ENCODE assay signal across 8 mouse cellular contexts in genomic region chr7:3691919-3692318, GRCm38 (mm10). TPM values are rescaled to one million over a fixed set of nuclear protein-coding genes. Genes with fewer than 3 reads are reported as not detected.
DNase-seq lines count a peak whose midpoint lies in the region; ATAC-seq and TF ChIP-seq lines count a peak whose summit lies in the region.

No protein-coding gene starts in this region.

- H3K4me3 ChIP-seq in heart, embryonic 10.5 days, result peak overlapping the region; percentile 77
- H3K4me3 ChIP-seq in CH12.LX (replicated peaks in 1 of 3; ENCODE audit: low read depth in 2 of 3, low read length in 2 of 3, poor library complexity in 1 of 3) (peak overlapping the region; percentile 63 to 100 (median 77)), macrophage (ENCODE audit: inconsistent target) (peak overlapping the region; percentile 61)

- peaks cover 21% of the 10 kb centered on the region; the same call in 1 of the 2 replicates for H3K4me1 ChIP-seq in heart, embryonic 10.5 days
- H3K4me1 ChIP-seq in CH12.LX (ENCODE audit: control insufficient read depth in 1 of 2, insufficient read depth in 2 of 2), result peaks cover 0 to 23% of the 10 kb centered on the region in 2 experiments; a peak in 3 of 4 replicates

- DNase-seq in heart, embryonic 10.5 days (ENCODE audit: low spot score), result no peak
- no peak for DNase-seq in heart, adult 8-10 months (ENCODE audit: low spot score)
- peak; percentile 21 for DNase-seq in CH12.LX (ENCODE audit: extremely low read depth)
- no peak for DNase-seq in cerebellum, adult 9-10 months
- no peak for DNase-seq in left cerebral cortex, adult 18-20 months (ENCODE audit: low spot score in 2 of 2)
- no peak for DNase-seq in thymus, postnatal 36 days

- TF ChIP-seq EP300 in CH12.LX (IDR thresholded peaks at IDR 0.05; ENCODE audit: low read length), result no peak

- H3K36me3 ChIP-seq in heart, embryonic 10.5 days, result peaks cover 24% of the 10 kb centered on the region
- H3K36me3 ChIP-seq in CH12.LX (replicated peaks in 1 of 2; ENCODE audit: control insufficient read depth in 1 of 2, insufficient read depth in 1 of 2, low read length in 1 of 2) (peaks cover 8 to 44% of the 10 kb centered on the region in 2 experiments), macrophage (ENCODE audit: inconsistent target) (0 out of 2 replicates have a peak, but pooled peaks cover 6% of the 10 kb centered on the region)

- TF ChIP-seq RAD21 in CH12.LX (IDR thresholded peaks at IDR 0.05; ENCODE audit: low read depth, low read length), result no peak

- WGBS in heart, embryonic 10.5 days, result 28% methylated on average over 3 of the region's 3 CpGs
- 6% methylated on average over 3 of the region's 3 CpGs for WGBS in macrophage (ENCODE audit: missing documents)

- H3K27me3 ChIP-seq in heart, embryonic 10.5 days (ENCODE audit: insufficient read depth, poor library complexity, severe bottlenecking), result no peaks in the 10 kb centered on the region
- H3K27me3 ChIP-seq in CH12.LX (replicated peaks), result no peaks in the 10 kb centered on the region

- peak overlapping the region; percentile 85 for H3K4me2 ChIP-seq in CH12.LX (ENCODE audit: insufficient read depth, low read depth, poor library complexity, severe bottlenecking)

- no peak for TF ChIP-seq CTCF in CH12.LX (conservative IDR thresholded peaks at IDR 0.05 in 1 of 2, IDR thresholded peaks at IDR 0.05 in 1 of 2; ENCODE audit: low read depth in 2 of 2, low read length in 2 of 2)

- peak; percentile 9 for ATAC-seq in granulocyte monocyte progenitor cell, adult 5-6 weeks (replicated peaks; ENCODE audit: poor library complexity, severe bottlenecking)

- dilution Hi-C loops in CH12.LX (cut with MboI; ENCODE audit: extremely low pct_ligation_motif_present, extremely low pct_unique_long_range_greater_than_20kb, low sequenced_read_pairs), result no loop called here

- TF ChIP-seq POLR2A in CH12.LX (IDR thresholded peaks at IDR 0.05; ENCODE audit: low read depth, low read length), result no peak

- no peaks in the 10 kb centered on the region for H3K9me3 ChIP-seq in heart, embryonic 10.5 days
- H3K9me3 ChIP-seq in CH12.LX (replicated peaks; ENCODE audit: low read length), result no peaks in the 10 kb centered on the region

- H3K9ac ChIP-seq in CH12.LX (ENCODE audit: insufficient read depth, low read depth), result peak overlapping the region; percentile 93

- H3K27ac ChIP-seq in heart, embryonic 10.5 days, result peak overlapping the region; percentile 94
- no peak overlapping the region for H3K27ac ChIP-seq in CH12.LX (ENCODE audit: insufficient read depth, low read depth)
- 0 out of 2 replicates have a peak overlapping the region, but pooled peaks have one; percentile 4 for H3K27ac ChIP-seq in macrophage

- in situ Hi-C loops in CH12.LX (cut with MboI; ENCODE audit: low pct_ligation_motif_present, low pct_unique_long_range_greater_than_20kb, low sequenced_read_pairs), result no loop called here

- H3K79me2 ChIP-seq in CH12.LX (replicated peaks; ENCODE audit: control insufficient read depth, extremely low read depth, insufficient read depth, poor library complexity, severe bottlenecking) (peaks cover 13% of the 10 kb centered on the region), macrophage (ENCODE audit: inconsistent target) (peaks cover 23% of the 10 kb centered on the region)

TF ChIP-seq in CH12.LX, 34 proteins besides CTCF, POLR2A, EP300 and RAD21 (continues in another document):
- no peak for TF ChIP-seq USF1 (IDR thresholded peaks at IDR 0.05; ENCODE audit: low read depth, low read length)
- no peak for TF ChIP-seq UBTF (IDR thresholded peaks at IDR 0.05; ENCODE audit: low read depth, low read length)
- TF ChIP-seq ZMIZ1 (IDR thresholded peaks at IDR 0.05; ENCODE audit: low read depth, low read length), result no peak
- no peak for TF ChIP-seq RCOR1 (conservative IDR thresholded peaks at IDR 0.05; ENCODE audit: low read depth, low read length)
- no peak for TF ChIP-seq MAX (IDR thresholded peaks at IDR 0.05; ENCODE audit: low read length)
- TF ChIP-seq ETS1 (conservative IDR thresholded peaks at IDR 0.05; ENCODE audit: low read depth, low read length), result no peak
- TF ChIP-seq ZC3H11A (IDR thresholded peaks at IDR 0.05; ENCODE audit: low read depth, low read length), result no peak
- TF ChIP-seq SMC3 (IDR thresholded peaks at IDR 0.05; ENCODE audit: low read depth, low read length), result no peak
- no peak for TF ChIP-seq NRF1 (IDR thresholded peaks at IDR 0.05; ENCODE audit: low read depth, low read length)

RNA-seq across cellular contexts. Expression of gene Tsen34, which starts 0.7 kb away (rescaled TPM):
- polyA plus RNA-seq in heart, embryonic 10.5 days (2016; fragmentation: Nextera tagmentation; extraction: Ambion mirVana), result 221 and 268 TPM in 2 replicates
- total RNA-seq in heart, adult 8-10 months (2022), result 10 to 100 TPM; 65.3 to 88.1 (median 74.1) TPM
- total RNA-seq in CH12.LX (2012; rRNA removed) (39.0 and 40.2 TPM in 2 replicates), CH12.LX (2014; rRNA removed) (26.9 and 34.8 TPM in 2 replicates)
- polyA plus RNA-seq in CH12.LX (2012; ENCODE audit: insufficient read length, low read depth) (23.1 and 24.3 TPM in 2 replicates), macrophage (2018) (16.8 to 42.4 TPM (median 42.3 TPM) in 3 replicates)
- 21.2 and 28.7 TPM in 2 replicates for total RNA-seq in granulocyte monocyte progenitor cell, adult 5-6 weeks (2014; fragmentation: Nextera tagmentation)
- total RNA-seq in granulocyte monocyte progenitor cell, adult 5-6 weeks (2017), result 31.6 and 37.5 TPM in 2 replicates
- total RNA-seq in macrophage (2018; cell fraction: chromatin; rRNA removed), result 10 to 100 TPM in 24 of 26 experiments, 1 to 10 TPM in 2; 8.2 to 50.8 (median 30.6) TPM
- total RNA-seq in macrophage (2018; cell fraction: cytosol; rRNA removed), result 10 to 100 TPM; 21.9 to 48.2 (median 37.9) TPM
- total RNA-seq in macrophage (2018; cell fraction: nucleus; rRNA removed), result 10 to 100 TPM; 11.7 to 48.9 (median 26.5) TPM
- total RNA-seq in left cerebral cortex, adult 18-20 months (2021), result 10 to 100 TPM; 78.5 to 90.0 TPM

RNA-seq across cellular contexts. Expression of gene Mboat7, which starts 1.4 kb away (rescaled TPM):
- 32.7 and 40.4 TPM in 2 replicates for polyA plus RNA-seq in heart, embryonic 10.5 days (2016; fragmentation: Nextera tagmentation; extraction: Ambion mirVana)
- total RNA-seq in heart, adult 8-10 months (2022), result 10 to 100 TPM; 19.2 to 23.5 (median 22.3) TPM
- total RNA-seq in CH12.LX (2012; rRNA removed) (21.7 and 22.3 TPM in 2 replicates), CH12.LX (2014; rRNA removed) (18.4 and 19.4 TPM in 2 replicates)
- polyA plus RNA-seq in CH12.LX (2012; ENCODE audit: insufficient read length, low read depth) (36.4 and 41.2 TPM in 2 replicates), macrophage (2018) (31.1 to 42.2 TPM (median 40.9 TPM) in 3 replicates)
- total RNA-seq in granulocyte monocyte progenitor cell, adult 5-6 weeks (2014; fragmentation: Nextera tagmentation), result 63.5 and 76.3 TPM in 2 replicates
- 22.6 and 38.3 TPM in 2 replicates for total RNA-seq in granulocyte monocyte progenitor cell, adult 5-6 weeks (2017)
- 10 to 100 TPM; 10.6 to 49.7 (median 21.6) TPM for total RNA-seq in macrophage (2018; cell fraction: chromatin; rRNA removed)
- 10 to 100 TPM; 19.8 to 52.3 (median 32.5) TPM for total RNA-seq in macrophage (2018; cell fraction: cytosol; rRNA removed)
- 10 to 100 TPM; 25.0 to 66.8 (median 38.6) TPM for total RNA-seq in macrophage (2018; cell fraction: nucleus; rRNA removed)
- 100 to 1,000 TPM; 226 to 235 TPM for total RNA-seq in left cerebral cortex, adult 18-20 months (2021)

RNA-seq across cellular contexts. Expression of gene Rps9, which starts 11.9 kb away (rescaled TPM):
- polyA plus RNA-seq in heart, embryonic 10.5 days (2016; fragmentation: Nextera tagmentation; extraction: Ambion mirVana), result 973 and 1,162 TPM in 2 replicates
- total RNA-seq in heart, adult 8-10 months (2022), result 100 to 1,000 TPM; 559 to 671 (median 596) TPM
- total RNA-seq in CH12.LX (2012; rRNA removed) (3,983 and 4,060 TPM in 2 replicates), CH12.LX (2014; rRNA removed) (5,460 and 5,555 TPM in 2 replicates)
- polyA plus RNA-seq in CH12.LX (2012; ENCODE audit: insufficient read length, low read depth) (2,959 and 3,329 TPM in 2 replicates), macrophage (2018) (597 to 1,790 TPM (median 1,385 TPM) in 3 replicates)
- total RNA-seq in granulocyte monocyte progenitor cell, adult 5-6 weeks (2014; fragmentation: Nextera tagmentation), result 3,458 and 3,628 TPM in 2 replicates
- 1,516 and 1,598 TPM in 2 replicates for total RNA-seq in granulocyte monocyte progenitor cell, adult 5-6 weeks (2017)
- 100 to 1,000 TPM; 101 to 576 (median 304) TPM for total RNA-seq in macrophage (2018; cell fraction: chromatin; rRNA removed)
- 1,000 to 10,000 TPM; 1,050 to 1,807 (median 1,316) TPM for total RNA-seq in macrophage (2018; cell fraction: cytosol; rRNA removed)
- 100 to 1,000 TPM; 259 to 636 (median 352) TPM for total RNA-seq in macrophage (2018; cell fraction: nucleus; rRNA removed)
- 100 to 1,000 TPM; 337 to 359 TPM for total RNA-seq in left cerebral cortex, adult 18-20 months (2021)

RNA-seq across cellular contexts. Expression of gene Tmc4, which starts 14.6 kb away (rescaled TPM):
- 5.4 and 8.5 TPM in 2 replicates for polyA plus RNA-seq in heart, embryonic 10.5 days (2016; fragmentation: Nextera tagmentation; extraction: Ambion mirVana)
- 1 to 10 TPM in 1 of 4 experiments, under 1 TPM in 3; 0.66 to 1.1 (median 0.80) TPM for total RNA-seq in heart, adult 8-10 months (2022)
- total RNA-seq in CH12.LX (2012; rRNA removed) (1.8 and 1.9 TPM in 2 replicates), CH12.LX (2014; rRNA removed) (0.56 and 1.9 TPM in 2 replicates)
- polyA plus RNA-seq in CH12.LX (2012; ENCODE audit: insufficient read length, low read depth) (4.0 and 4.6 TPM in 2 replicates), macrophage (2018) (0.28 to 2.0 TPM (median 0.70 TPM) in 3 replicates)
- total RNA-seq in granulocyte monocyte progenitor cell, adult 5-6 weeks (2014; fragmentation: Nextera tagmentation), result 4.7 and 11.5 TPM in 2 replicates
- total RNA-seq in granulocyte monocyte progenitor cell, adult 5-6 weeks (2017), result 2.2 and 2.3 TPM in 2 replicates
- 10 to 100 TPM in 16 of 26 experiments, 1 to 10 TPM in 10; 3.3 to 25.9 (median 11.9) TPM for total RNA-seq in macrophage (2018; cell fraction: chromatin; rRNA removed)
- 1 to 10 TPM in 7 of 26 experiments, under 1 TPM in 19; 0.33 to 2.0 (median 0.82) TPM for total RNA-seq in macrophage (2018; cell fraction: cytosol; rRNA removed)
- 10 to 100 TPM in 8 of 26 experiments, 1 to 10 TPM in 18; 2.2 to 21.0 (median 5.2) TPM for total RNA-seq in macrophage (2018; cell fraction: nucleus; rRNA removed)
- total RNA-seq in left cerebral cortex, adult 18-20 months (2021), result 10 to 100 TPM in 1 of 2 experiments, 1 to 10 TPM in 1; 7.9 to 10.8 TPM

RNA-seq across cellular contexts. Expression of gene Leng1, which starts 26.3 kb away (rescaled TPM):
- 19.5 and 19.6 TPM in 2 replicates for polyA plus RNA-seq in heart, embryonic 10.5 days (2016; fragmentation: Nextera tagmentation; extraction: Ambion mirVana)
- total RNA-seq in heart, adult 8-10 months (2022), result 10 to 100 TPM; 10.4 to 12.8 (median 11.8) TPM
- total RNA-seq in CH12.LX (2012; rRNA removed), result 6.7 and 8.1 TPM in 2 replicates
- 5.4 and 5.8 TPM in 2 replicates for total RNA-seq in CH12.LX (2014; rRNA removed)
- 8.5 and 9.9 TPM in 2 replicates for polyA plus RNA-seq in CH12.LX (2012; ENCODE audit: insufficient read length, low read depth)
- 5.2 and 6.6 TPM in 2 replicates for total RNA-seq in granulocyte monocyte progenitor cell, adult 5-6 weeks (2014; fragmentation: Nextera tagmentation)
- total RNA-seq in granulocyte monocyte progenitor cell, adult 5-6 weeks (2017), result 4.7 and 7.2 TPM in 2 replicates
- total RNA-seq in macrophage (2018; cell fraction: chromatin; rRNA removed), result 10 to 100 TPM in 6 of 26 experiments, 1 to 10 TPM in 20; 3.2 to 15.2 (median 8.5) TPM
- total RNA-seq in macrophage (2018; cell fraction: cytosol; rRNA removed), result 10 to 100 TPM; 12.0 to 22.7 (median 15.8) TPM
- 10 to 100 TPM in 8 of 26 experiments, 1 to 10 TPM in 18; 4.5 to 12.7 (median 7.7) TPM for total RNA-seq in macrophage (2018; cell fraction: nucleus; rRNA removed)
- polyA plus RNA-seq in macrophage (2018), result 13.7 to 21.9 TPM (median 15.4 TPM) in 3 replicates
- 1 to 10 TPM; 6.7 to 6.8 TPM for total RNA-seq in left cerebral cortex, adult 18-20 months (2021)
